Mouse (Mus musculus) lung, embryonic 14.5 days (tissue): Measurements from ENCODE around the gene Zfp148. TPM values are rescaled to one million over a fixed set of nuclear protein-coding genes. Genes with fewer than 3 reads are reported as not detected.
A peak's percentile ranks its signal among the peaks of the same experiment; 100 is the strongest.
"Not testable (repeated sequence)": the region's sequence is repeated elsewhere in the genome, so short reads cannot be mapped to it uniquely, and the experiment has no call there.

Experiments
- ATAC-seq: fragments of 200-750 bp; cut with Nextera tagmentation; 2 replicates; pipeline ENCODE4 v1.8.0; 2017; ENCODE audit warnings: mild to moderate bottlenecking, moderate TSS enrichment, moderate library complexity; ENCODE audit not compliant: insufficient read depth
- DNase-seq: peaks from one replicate; pipeline ENCODE4 v3.0.0-alpha.2; 2015
- H3K27ac ChIP-seq: fragments of 300-500 bp; sonication (generic); 2 replicates; pipeline ENCODE4 v1.5.1; 2014; ENCODE audit warnings: low read depth, mild to moderate bottlenecking, moderate library complexity
- H3K27me3 ChIP-seq: fragments of 300-500 bp; sonication (generic); 2 replicates; pipeline ENCODE4 v1.6.1; 2014; ENCODE audit warnings: low read length, control low read depth; ENCODE audit not compliant: insufficient read depth
- H3K36me3 ChIP-seq: fragments of 300-500 bp; sonication (generic); 2 replicates; pipeline ENCODE4 v1.6.1; 2014; ENCODE audit warnings: control low read depth; ENCODE audit not compliant: insufficient read depth
- H3K4me1 ChIP-seq: fragments of 300-500 bp; sonication (generic); 2 replicates; pipeline ENCODE4 v1.6.1; 2014; ENCODE audit warnings: antibody characterized with exemption, control low read depth; ENCODE audit not compliant: insufficient read depth
- H3K4me2 ChIP-seq: fragments of 300-500 bp; sonication (generic); 2 replicates; pipeline ENCODE4 v1.6.1; 2014; ENCODE audit warnings: mild to moderate bottlenecking
- H3K4me3 ChIP-seq: fragments of 300-500 bp; sonication (generic); 2 replicates; pipeline ENCODE4 v1.5.1; 2014; ENCODE audit warnings: low read depth, low read length
- H3K9ac ChIP-seq: fragments of 300-500 bp; sonication (generic); 2 replicates; pipeline ENCODE4 v1.6.1; 2014
- H3K9me3 ChIP-seq: fragments of 300-500 bp; sonication (generic); 2 replicates; pipeline ENCODE4 v1.6.1; 2016; ENCODE audit warnings: low read depth, low read length, control low read depth
- CTCF ChIP-seq: IDR thresholded peaks from 2 replicates; pipeline ENCODE4 v1.5.1; 2016; ENCODE audit warnings: antibody characterized with exemption, low read depth
- WGBS: fragments of 180-500 bp; shearing (Covaris S2); extraction: QIAGEN DNeasy Blood & Tissue Kit; methylation state at CpG from one replicate; pipeline ENCODE4 v1.1.7; 2014; 5-methylcytosine and 5-hydroxymethylcytosine counted together
- polyA plus RNA-seq: library from polyadenylated mRNA; unstranded; fragments of >200 nt; fragmentation: Nextera tagmentation; extraction: Ambion mirVana; gene quantifications from 2 replicates; pipeline ENCODE4 v1.2.1, GENCODE M21; 2014

Gene Zfp148
- polyA plus RNA-seq, 1 experiment from 2014 or later: 50.3 TPM

DNA sequence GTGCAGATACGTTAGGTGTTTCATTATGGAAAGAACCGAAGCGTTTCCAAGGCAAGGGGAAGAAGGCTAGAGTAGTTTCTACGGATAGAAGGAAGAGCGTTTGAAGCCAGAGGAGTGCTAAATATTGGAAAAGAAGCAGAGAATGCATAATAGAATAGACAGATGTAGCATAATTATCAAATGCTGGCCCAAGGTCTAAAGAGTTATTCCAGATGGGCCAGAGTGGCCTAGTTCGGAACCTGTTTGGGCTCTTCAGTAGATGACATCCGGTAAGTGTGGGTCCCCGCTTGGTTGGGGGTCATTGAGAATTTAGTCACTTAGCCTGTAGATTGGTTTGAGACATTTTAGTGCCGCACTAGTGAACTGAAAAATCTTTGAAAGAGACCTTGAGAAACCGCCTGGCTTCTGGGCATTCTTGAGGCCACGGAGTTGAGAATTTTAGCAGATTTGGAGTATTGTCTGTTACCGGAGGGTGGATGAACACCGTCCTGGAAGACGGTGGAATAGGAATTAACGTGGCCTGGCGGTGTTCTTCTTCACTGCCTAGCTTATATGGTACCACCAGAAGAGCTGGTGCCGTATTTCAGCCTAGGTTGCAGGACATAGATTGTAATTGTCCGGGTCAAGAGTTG lies 1.1 kb downstream of the Zfp148 start:
- peak overlapping the region; percentile 95 for H3K4me3 ChIP-seq
- H3K9ac ChIP-seq: peak overlapping the region; percentile 98
- WGBS: 3% methylated on average over 18 of the region's 18 CpGs
- H3K9me3 ChIP-seq: no peaks in the 10 kb centered on the region
- H3K4me2 ChIP-seq: peak overlapping the region; percentile 91
- H3K36me3 ChIP-seq: no peaks in the 10 kb centered on the region
- ATAC-seq: no peak
- H3K27ac ChIP-seq: peak overlapping the region; percentile 93
- peak; percentile 33 for DNase-seq
- H3K4me1 ChIP-seq: 0 out of 2 replicates have a peak, but pooled peaks cover 4% of the 10 kb centered on the region
- H3K27me3 ChIP-seq: no peaks in the 10 kb centered on the region
- no peak for TF ChIP-seq CTCF

DNA sequence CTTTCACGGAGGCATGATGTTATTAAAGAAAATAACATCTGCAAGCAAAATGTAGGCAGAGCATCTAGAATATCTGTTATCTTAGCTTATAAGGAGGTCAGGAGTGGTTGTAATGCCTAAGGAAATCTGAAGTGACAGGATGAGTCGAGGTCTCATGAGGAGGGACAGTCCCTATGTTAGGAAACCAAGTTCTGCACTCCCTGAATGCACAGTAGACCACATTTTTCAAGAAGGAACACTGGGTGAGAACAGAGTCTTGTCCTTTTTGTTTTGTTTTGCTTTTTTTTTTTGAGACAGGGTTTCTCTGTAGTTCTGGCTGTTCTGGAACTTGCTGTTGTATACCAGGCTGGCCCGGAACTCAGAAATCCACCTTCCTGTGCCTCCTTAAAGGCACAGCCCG lies 1.7 kb downstream of the Zfp148 start:
- no peak for TF ChIP-seq CTCF
- peak overlapping the region; percentile 93; the same call in 1 of the 2 replicates for H3K27ac ChIP-seq
- H3K4me2 ChIP-seq: peak overlapping the region; percentile 91
- WGBS: 27% methylated on average over 4 of the region's 4 CpGs
- H3K4me3 ChIP-seq: peak overlapping the region; percentile 95
- no peaks in the 10 kb centered on the region for H3K36me3 ChIP-seq
- H3K27me3 ChIP-seq: no peaks in the 10 kb centered on the region
- no peak for DNase-seq
- H3K9ac ChIP-seq: peak overlapping the region; percentile 98
- no peak for ATAC-seq
- H3K4me1 ChIP-seq: 0 out of 2 replicates have a peak, but pooled peaks cover 4% of the 10 kb centered on the region
- no peaks in the 10 kb centered on the region for H3K9me3 ChIP-seq

DNA sequence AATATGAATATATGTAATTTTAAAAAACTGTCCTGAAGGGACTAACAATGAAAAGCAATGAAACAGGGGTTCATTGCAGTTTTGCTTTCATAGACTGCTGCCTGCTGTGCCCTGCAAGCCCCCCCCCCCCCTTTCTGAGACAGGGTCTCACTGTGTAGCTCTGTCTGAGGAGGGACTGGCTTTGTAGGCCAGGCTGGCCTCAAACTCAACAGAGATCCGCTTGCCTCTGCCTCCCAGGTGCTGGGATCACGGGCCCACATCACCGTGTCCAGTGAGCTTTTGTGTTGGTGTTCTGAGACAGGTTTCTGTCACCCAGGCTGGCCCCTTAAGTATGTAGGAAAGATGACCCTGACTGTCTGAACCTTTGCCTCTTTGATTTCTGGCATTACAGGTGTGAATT lies 2.9 kb downstream of the Zfp148 start:
- Histone ChIP-seq H3K36me3 (no peaks in the 10 kb centered on the region), H3K9ac (no peak overlapping the region), H3K4me2 (no peak overlapping the region), H3K4me3 (no peak overlapping the region), H3K9me3 (no peaks in the 10 kb centered on the region), H3K4me1 (0 out of 2 replicates have a peak, but pooled peaks cover 4% of the 10 kb centered on the region), H3K27ac (no peak overlapping the region), H3K27me3 (no peaks in the 10 kb centered on the region)
- 95% methylated on average over 3 of the region's 3 CpGs for WGBS
- DNase-seq: no peak
- ATAC-seq: no peak
- no peak for TF ChIP-seq CTCF

DNA sequence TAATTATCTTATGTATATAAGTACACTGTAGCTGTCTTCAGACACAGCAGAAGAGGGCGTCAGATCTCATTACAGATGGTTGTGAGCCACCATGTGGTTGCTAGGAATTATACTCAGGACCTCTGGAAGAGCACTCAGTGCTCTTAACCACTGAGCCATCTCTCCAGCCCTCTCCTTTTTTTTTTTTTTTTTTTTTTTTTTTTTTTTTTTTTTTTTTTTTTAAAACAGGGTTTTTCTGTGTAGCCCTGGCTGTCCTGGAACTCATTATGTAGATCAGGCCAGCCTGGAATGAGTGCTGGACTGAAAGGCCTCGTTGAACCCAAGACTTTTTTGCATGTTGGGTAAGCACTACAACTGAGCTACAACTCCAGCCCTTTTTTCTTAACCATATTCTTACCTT lies 3.4 kb downstream of the Zfp148 start:
- not testable (repeated sequence) for DNase-seq, H3K9ac ChIP-seq, ATAC-seq, H3K4me2 ChIP-seq, H3K27me3 ChIP-seq, H3K36me3 ChIP-seq, H3K27ac ChIP-seq, H3K4me3 ChIP-seq, H3K4me1 ChIP-seq, H3K9me3 ChIP-seq
- WGBS: 73% methylated on average over 2 of the region's 2 CpGs

DNA sequence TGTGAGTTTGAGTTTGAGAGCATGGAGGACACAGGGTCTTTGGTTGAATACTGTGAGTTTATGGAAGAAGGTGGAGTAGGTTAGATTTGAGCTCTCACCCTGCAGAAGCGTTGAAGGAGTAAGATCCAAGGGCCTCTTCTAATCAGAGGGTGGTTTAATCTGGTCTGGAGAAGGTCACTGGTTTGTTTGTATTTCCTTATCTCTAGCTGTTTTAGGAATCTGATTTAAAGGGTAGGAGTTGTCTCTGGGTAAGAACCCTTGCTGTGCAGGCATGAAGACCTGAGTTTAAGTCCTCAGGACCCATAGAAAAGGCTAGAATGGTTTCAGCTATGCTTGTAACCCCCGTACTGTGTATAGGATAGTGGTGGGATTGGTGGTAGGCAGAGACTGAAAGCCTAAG lies 6.4 kb downstream of the Zfp148 start:
- DNase-seq (no peak), ATAC-seq (no peak)
- WGBS: 59% methylated on average over 2 of the region's 2 CpGs

DNA sequence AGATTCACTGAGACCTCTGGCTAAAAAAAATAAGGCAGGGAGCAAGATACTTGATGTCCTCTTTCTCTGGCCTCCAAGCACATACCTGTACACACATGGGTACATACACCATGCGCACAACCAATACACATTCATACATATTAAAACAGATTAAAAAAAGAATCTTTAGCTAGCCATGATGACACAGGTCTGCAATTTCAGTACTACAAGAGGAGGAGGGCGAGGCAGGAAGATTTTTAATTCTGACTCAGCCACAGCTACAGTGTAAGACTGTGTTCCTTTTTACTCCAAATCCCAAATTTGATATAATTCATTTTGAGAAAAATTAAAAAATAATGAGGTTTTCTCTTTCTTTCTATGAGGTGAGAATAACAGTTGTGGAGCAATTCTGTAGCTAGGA lies 6.8 kb downstream of the Zfp148 start:
- TF ChIP-seq CTCF: no peak
- no peak overlapping the region for H3K4me2 ChIP-seq
- ATAC-seq (no peak), DNase-seq (no peak)
- H3K4me3 ChIP-seq: no peak overlapping the region
- no peaks in the 10 kb centered on the region for H3K9me3 ChIP-seq
- no peaks in the 10 kb centered on the region for H3K27me3 ChIP-seq
- 94% methylated on average over 2 of the region's 2 CpGs for WGBS
- no peak overlapping the region for H3K9ac ChIP-seq
- H3K36me3 ChIP-seq: no peaks in the 10 kb centered on the region
- H3K27ac ChIP-seq: no peak overlapping the region
- H3K4me1 ChIP-seq: 0 out of 2 replicates have a peak, but pooled peaks cover 3% of the 10 kb centered on the region

More for the DNA sequence above, 6.4 kb downstream of the Zfp148 start:
- Histone ChIP-seq H3K9ac (no peak overlapping the region), H3K27ac (no peak overlapping the region), H3K36me3 (no peaks in the 10 kb centered on the region), H3K27me3 (no peaks in the 10 kb centered on the region), H3K4me2 (no peak overlapping the region), H3K4me3 (no peak overlapping the region), H3K9me3 (no peaks in the 10 kb centered on the region), H3K4me1 (0 out of 2 replicates have a peak, but pooled peaks cover 4% of the 10 kb centered on the region)
- no peak for TF ChIP-seq CTCF

DNA sequence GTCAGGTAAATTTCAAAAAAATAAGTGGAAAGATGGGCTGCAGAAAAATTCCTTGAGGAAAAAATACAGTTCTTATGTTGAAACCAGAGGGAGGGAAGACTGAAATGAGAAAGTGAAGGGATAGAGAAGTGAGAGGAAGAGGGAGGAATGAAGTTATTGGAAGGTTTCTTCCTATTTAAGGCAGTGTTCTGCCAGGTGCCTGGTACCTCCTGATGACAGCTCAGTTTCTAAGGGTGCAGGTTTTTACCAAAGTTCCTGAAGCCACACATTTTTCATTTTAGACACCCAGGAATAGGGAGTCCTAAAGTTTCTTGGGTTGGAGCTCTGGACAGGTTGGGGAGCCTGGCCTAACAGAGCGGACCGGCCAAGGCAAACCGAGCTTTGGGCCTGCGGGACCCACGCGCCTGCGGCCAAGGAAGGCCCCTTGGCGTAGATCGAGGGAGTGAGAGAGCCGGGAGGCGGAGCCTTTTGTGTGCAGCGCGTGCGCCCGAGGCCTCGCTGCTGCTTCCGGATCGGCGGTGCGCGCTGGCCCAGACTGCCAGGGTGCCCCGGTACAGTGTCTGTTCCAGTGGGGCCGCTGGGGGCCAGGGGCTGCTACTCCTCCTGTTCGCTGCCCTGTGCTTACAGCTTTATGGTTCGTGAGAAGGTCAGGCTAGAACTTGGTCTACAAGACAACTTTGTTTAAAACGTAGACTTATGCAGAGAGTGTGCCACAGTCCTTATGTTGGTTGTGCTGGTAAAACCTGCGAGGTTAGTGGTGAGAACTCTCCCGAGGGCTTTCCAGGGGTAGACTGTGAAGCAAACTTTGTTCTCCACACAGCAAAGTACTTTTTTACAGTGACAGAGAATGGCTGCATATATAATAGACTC lies 19.5 kb downstream of the Zfp148 start:
- peak; percentile 14; the same call in 1 of the 2 replicates for TF ChIP-seq CTCF
- DNase-seq: peak; percentile 90
- WGBS: under 1% methylated on average over 28 of the region's 28 CpGs
- Histone ChIP-seq H3K4me3 (peak overlapping the region; percentile 40), H3K27ac (peak overlapping the region; percentile 73), H3K27me3 (no peaks in the 10 kb centered on the region), H3K36me3 (peaks cover 3% of the 10 kb centered on the region; the same call in 1 of the 2 replicates), H3K9me3 (no peaks in the 10 kb centered on the region), H3K9ac (peak overlapping the region; percentile 60), H3K4me1 (no peaks in the 10 kb centered on the region), H3K4me2 (peak overlapping the region; percentile 78)
- ATAC-seq: peak; percentile 95
